Mouse (Mus musculus): ENCODE data around the gene Phxr2.

Gene Phxr2

DNA sequence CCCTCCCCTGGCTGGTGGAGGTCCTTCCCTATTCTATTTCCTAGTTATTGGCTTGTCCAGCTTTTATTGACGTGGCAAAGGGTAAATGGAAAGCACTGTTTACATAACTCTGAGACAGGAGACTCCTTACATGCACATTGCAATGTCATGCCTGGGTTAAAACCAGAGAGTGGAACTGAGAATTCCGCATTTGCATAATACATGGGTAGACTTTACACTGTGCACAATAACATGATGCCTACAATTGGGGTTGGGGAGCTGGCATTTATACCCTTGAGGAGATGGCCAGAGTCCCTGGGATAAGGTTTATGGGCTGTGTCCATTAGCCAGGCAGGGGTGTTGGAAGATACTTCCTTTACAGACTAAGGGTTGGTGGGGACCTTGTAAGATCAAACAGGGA, 32.8 kb downstream of the Phxr2 start:
- no peak for DNase-seq (ENCODE audit: low spot score)

GRCm38 (mm10) chr10:99089906-99090305, 36.2 kb downstream of the Phxr2 start:
- DNase-seq (ENCODE audit: low spot score) = no peak

DNA sequence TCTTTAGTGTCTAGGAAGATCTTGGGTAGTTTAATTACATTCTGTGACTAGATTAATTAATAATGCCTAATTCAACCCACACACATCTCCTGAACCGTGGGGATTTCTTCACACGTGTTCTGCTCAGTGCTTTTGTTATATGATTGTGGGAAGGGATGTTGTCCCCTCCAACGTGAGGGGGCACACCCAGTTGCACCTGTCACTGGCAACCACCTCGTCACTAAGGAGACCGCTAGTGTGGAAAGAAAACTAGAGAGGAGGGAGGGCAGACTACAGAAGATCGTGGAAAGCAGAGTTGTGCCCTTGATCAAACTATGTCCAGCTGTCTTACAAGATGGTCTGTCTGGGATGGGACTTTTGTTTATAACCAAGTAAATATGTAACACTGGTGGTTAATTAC, 40.1 kb downstream of the Phxr2 start:
- no peak for DNase-seq (ENCODE audit: low spot score)

GRCm38 (mm10) chr10:99085240-99085587, 40.9 kb downstream of the Phxr2 start:
- no peak for DNase-seq (ENCODE audit: low spot score)

DNA sequence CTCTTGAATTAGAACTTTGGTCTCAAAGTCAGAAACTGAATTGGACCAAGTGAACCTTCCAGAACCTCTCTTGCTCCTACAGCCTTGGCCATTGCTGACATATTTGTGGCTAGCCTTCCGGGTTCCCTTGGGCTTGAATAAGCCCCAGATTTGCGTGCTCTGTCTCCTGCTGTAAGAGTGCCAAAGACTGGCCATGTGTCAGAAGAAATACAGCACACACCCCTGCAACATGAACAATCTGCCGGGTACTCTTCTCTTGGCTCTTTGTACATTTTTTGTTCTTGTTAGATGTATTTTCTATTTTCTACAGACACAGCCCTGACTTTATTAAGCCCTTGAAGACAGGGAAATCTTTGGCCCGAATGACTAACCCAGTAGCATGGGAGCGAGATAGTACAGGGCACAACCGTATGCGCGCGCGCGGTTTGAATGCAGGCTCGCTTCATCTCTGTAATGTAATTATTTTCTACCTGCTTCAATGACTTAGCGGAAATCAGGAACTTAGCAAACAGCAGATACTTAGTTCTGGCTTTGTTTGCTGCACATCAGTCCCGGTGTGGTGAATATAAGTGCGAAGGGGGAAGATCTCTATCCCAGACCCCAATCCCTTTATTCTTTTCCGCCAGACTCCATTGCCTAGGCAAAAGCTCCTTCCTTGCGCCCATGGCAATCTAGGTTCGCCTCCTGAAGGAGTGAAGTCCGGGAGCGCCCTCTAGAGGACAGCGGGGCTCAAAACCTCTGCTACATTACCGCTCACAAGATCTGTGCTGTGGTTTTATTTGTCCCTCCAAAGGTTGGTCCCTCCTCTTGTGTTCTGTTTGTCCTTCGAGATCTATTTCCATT, 41.5 kb downstream of the Phxr2 start:
- peak; percentile 86 for DNase-seq (ENCODE audit: low spot score)

DNA sequence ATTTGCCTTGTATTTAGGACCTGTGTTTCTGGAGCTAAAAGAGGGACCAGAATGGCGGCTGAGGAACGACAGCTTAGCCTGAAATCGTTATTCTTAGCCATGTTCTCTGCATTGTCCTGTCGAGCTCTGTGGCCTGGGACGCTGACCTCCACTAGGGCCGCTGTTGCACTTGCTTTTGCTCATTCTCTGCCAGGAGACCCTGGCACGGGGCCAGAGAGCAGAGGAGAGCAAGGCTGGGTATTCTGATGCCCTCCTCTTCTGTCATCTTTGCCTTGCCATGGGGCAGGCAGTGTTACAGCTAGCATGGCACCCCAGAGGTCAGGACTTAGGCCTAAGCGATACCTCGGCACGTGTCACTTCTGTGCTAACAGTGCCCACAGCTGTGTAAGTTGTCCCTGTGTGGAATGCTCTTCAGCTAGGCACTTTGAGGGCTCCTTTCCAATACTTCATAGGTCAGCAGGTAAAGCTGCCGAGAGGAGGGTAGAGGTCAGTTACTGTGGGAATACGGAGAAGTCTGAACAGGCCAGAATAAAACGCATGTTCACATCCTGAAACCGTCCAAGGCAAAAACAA, 42.6 kb downstream of the Phxr2 start:
- DNase-seq (ENCODE audit: low spot score) = peak; percentile 69

DNA sequence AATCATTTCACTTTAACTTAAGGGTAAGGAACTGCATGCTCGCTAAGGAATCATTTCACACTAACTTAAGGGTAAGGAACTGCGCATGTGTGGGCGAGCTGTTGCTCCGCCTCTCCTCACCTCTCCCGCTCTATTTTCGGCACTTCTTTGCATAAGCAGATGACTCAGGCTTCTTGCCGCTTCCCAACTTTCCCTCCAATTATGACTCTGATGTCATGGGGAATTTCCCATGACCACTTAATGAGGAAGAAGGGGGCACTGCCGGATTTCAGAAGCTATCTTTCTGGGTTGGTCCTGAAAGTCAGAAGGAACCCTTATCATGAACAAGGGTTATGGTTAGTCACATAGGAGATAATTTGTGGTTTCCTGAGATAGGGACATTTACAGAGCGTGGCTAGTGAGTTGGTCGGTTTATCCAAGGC, 44.5 kb downstream of the Phxr2 start:
- peak; percentile 71 for DNase-seq (ENCODE audit: low spot score)

GRCm38 (mm10) chr10:99078621-99079020, 47.5 kb downstream of the Phxr2 start:
- DNase-seq (ENCODE audit: low spot score) = no peak

- DNase-seq (ENCODE audit: low spot score) = no peak
Measured at GRCm38 (mm10) chr10:99076113-99076895, 49.8 kb downstream of the Phxr2 start.

Measured in MN1 (cell line).